In the genomic region with DNA sequence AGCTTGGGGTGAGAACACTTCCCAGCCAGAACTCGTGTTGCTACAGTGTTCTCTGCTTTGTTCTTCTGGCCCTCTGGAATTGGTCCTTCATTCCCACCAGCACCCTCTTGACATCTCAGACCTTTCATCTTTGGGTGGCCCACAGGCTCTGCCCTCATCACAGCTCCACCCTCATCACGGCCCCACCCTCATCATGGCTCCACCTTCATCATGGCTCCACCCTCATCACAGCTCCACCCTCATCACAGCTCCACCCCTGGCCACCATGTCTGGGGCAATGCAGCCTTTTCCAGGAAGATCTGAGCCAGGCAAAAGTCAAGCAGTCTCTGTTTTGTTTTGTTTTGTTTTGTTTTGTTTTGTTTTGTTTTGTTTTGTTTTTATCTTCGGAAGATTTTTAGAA, we compare ENCODE assay signal across 12 mouse cellular contexts.
"Had no signal": no experiment of that assay in that cellular context is flagged by ENCODE, and none has a peak within 500 bp of the region (broad histone marks: within the 10 kb centered on the region; RNA-seq: fewer than 3 reads in every experiment).

No protein-coding gene starts in this region.

- H3K4me2 ChIP-seq: liver, embryonic 15.5 days; neural tube, embryonic 12.5 days had no signal

- H3K27me3 ChIP-seq: liver, embryonic 15.5 days; neural tube, embryonic 12.5 days had no signal

- ATAC-seq: lung, postnatal 0 days had no signal

- H3K4me3 ChIP-seq: left cerebral cortex, adult 2 months; liver, embryonic 15.5 days; myocyte; neural tube, embryonic 12.5 days had no signal

- H3K4me1 ChIP-seq: liver, embryonic 15.5 days had no signal

- H3K36me3 ChIP-seq: liver, embryonic 15.5 days; neural tube, embryonic 12.5 days had no signal

- H3K27ac ChIP-seq: left cerebral cortex, adult 2 months; liver, embryonic 15.5 days; neural tube, embryonic 12.5 days; stomach, postnatal 0 days had no signal

- H3K9me3 ChIP-seq: liver, embryonic 15.5 days; neural tube, embryonic 12.5 days had no signal

- H3K9ac ChIP-seq: liver, embryonic 15.5 days; neural tube, embryonic 12.5 days had no signal

- DNase-seq: kidney, adult 2 months; kidney, postnatal 25 days; lung, adult 2 months; lung, postnatal 36 days; midbrain, embryonic 14.5 days; thymus, postnatal 4 days had no signal
